Mouse (Mus musculus) bone marrow, adult 2 months (tissue): ENCODE results near the gene Iba57.

ENCODE experiments used
- CTCF ChIP-seq: fragments of 200-500 bp; IDR thresholded peaks from 2 replicates; pipeline ENCODE4 v1.5.1; 2011; ENCODE audit warnings: low read length, control low read depth; ENCODE audit not compliant: control insufficient read depth, insufficient read depth
- POLR2A ChIP-seq: fragments of 200-500 bp; IDR thresholded peaks from 2 replicates; pipeline ENCODE4 v1.6.1; 2011; ENCODE audit warnings: low read depth, mild to moderate bottlenecking, control low read depth, low read length, borderline replicate concordance; ENCODE audit not compliant: control insufficient read depth

DNA sequence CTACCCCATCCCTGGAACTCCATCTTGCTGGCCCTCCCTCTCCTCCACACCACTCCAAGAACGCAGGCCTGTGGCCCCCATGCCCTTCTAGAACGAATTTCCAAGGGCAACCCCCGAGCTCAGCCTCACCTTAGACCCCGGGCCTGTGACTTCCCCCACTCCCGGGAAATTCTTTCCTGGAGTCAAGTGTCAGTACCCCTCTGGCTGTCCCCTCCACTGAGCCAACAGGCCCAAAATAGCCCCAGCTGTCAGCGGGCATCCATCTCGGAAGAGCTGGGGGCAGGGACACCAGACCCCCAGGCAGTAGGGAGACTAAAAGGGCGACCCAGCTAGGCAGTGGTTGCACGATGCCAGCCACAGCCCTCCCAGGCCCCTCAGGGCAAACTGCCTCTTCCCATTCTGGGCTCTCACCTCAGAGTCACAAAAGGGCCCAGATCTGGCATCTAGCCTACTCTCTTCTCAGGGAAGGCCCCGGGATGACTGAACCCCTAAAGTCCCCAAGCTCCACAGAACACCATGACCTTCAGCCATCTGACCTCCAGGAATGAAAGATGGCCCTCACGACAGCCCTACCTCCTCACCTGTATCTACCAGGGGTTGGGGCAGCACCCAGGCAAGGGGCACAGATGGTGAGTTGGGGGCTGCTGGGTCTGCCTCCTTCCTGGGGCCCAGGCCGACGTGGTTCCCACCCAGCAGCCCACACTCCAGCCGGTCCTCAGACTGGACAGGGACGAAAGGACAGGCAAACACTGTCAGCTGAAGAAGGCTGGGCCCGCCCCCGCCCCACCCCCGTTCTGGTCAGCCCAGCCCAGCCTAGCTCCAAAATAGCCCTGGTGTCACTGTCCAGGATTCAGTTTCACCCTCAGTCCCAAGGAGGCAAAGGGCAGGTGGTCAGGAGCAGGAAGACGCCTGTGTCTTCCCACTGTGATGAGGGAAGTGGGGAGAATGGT lies 24.7 kb downstream of the Iba57 start:
- TF ChIP-seq CTCF = no peak
- no peak for TF ChIP-seq POLR2A
